8 mouse cellular contexts compared by ENCODE assay signal in the genomic region with DNA sequence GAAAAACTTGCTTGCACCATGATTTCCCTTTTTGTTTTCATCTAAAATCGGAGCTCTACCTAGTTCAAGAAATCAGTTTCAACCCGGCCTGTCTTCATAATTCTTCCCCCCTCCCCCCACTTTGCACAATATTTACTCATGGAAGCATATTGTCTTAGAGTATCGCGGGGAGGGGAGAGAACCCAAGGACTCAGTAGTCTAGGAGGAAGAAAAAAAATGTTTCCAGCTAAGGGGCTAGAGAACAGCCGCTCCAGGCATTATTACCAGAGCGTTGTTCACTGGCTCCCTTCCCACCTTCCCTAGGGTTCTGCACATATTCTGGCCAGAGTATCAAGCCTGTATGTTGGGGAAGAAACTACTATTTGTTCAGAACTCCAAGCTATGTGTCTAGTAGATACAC.
DNase-seq lines count a peak whose midpoint lies in the region; ATAC-seq and TF ChIP-seq lines count a peak whose summit lies in the region.

No protein-coding gene starts in this region.

- H3K4me3 ChIP-seq in erythroblast, embryonic 14.5 days (replicated peaks) = peak overlapping the region; percentile 64
- H3K4me3 ChIP-seq in thymus, adult 2 months (ENCODE audit: control insufficient read depth, insufficient read depth, low read length) = peak overlapping the region; percentile 61
- peak overlapping the region; percentile 62 for H3K4me3 ChIP-seq in liver, embryonic 13.5 days (replicated peaks)

- DNase-seq in thymus, adult 2 months = no peak
- DNase-seq in thymus, postnatal 25 days = no peak
- DNase-seq in liver, embryonic 13.5 days = no peak
- DNase-seq in spleen, postnatal 4 days (ENCODE audit: low spot score in 2 of 2) = no peak
- DNase-seq in spleen, adult 18-20 months = no peak

- H3K9me3 ChIP-seq in erythroblast, embryonic 14.5 days (ENCODE audit: control insufficient read depth, low read length) = no peaks in the 10 kb centered on the region
- H3K9me3 ChIP-seq in liver, embryonic 13.5 days (replicated peaks) = no peaks in the 10 kb centered on the region

- no peak for ATAC-seq in erythroblast, adult 5-6 weeks (replicated peaks; ENCODE audit: low FRiP score, poor library complexity, severe bottlenecking)
- ATAC-seq in liver, embryonic 13.5 days (ENCODE audit: low read depth) = peak; percentile 17; the same call in 1 of the 2 replicates
- no peak for ATAC-seq in activated CD4-positive, CD25-positive, alpha-beta regulatory T cell, adult 4 months

- no peak overlapping the region for H3K27ac ChIP-seq in thymus, adult 2 months (ENCODE audit: control insufficient read depth, insufficient read depth, low read length)
- no peak overlapping the region for H3K27ac ChIP-seq in liver, embryonic 13.5 days

- H3K9ac ChIP-seq in liver, embryonic 13.5 days = peak overlapping the region; percentile 46

- H3K4me2 ChIP-seq in liver, embryonic 13.5 days = peak overlapping the region; percentile 64

- peaks cover 2% of the 10 kb centered on the region for H3K4me1 ChIP-seq in erythroblast, embryonic 14.5 days (ENCODE audit: control insufficient read depth)
- 0 out of 2 replicates have a peak, but pooled peaks cover 2% of the 10 kb centered on the region for H3K4me1 ChIP-seq in thymus, adult 2 months (replicated peaks; ENCODE audit: control insufficient read depth, insufficient read depth, low read length)
- H3K4me1 ChIP-seq in liver, embryonic 13.5 days (replicated peaks) = no peaks in the 10 kb centered on the region

- TF ChIP-seq POLR2A in thymus, adult 2 months (IDR thresholded peaks at IDR 0.05; ENCODE audit: control insufficient read depth, extremely low read depth, insufficient read depth, low read length, poor library complexity) = no peak

- no peak for TF ChIP-seq CTCF in thymus, adult 2 months (IDR thresholded peaks at IDR 0.05; ENCODE audit: borderline replicate concordance, control insufficient read depth, extremely low read depth, insufficient read depth, low read length, poor library complexity)

- 34% methylated on average over 6 of the region's 6 CpGs for WGBS in thymus, adult 2 months
- WGBS in liver, embryonic 13.5 days (ENCODE audit: insufficient replicate concordance) = 28% methylated on average over 6 of the region's 6 CpGs

- no peaks in the 10 kb centered on the region for H3K27me3 ChIP-seq in erythroblast, embryonic 14.5 days (ENCODE audit: control insufficient read depth)
- H3K27me3 ChIP-seq in thymus, adult 2 months (ENCODE audit: control insufficient read depth, insufficient read depth, low read length) = no peaks in the 10 kb centered on the region
- H3K27me3 ChIP-seq in liver, embryonic 13.5 days = no peaks in the 10 kb centered on the region

- H3K36me3 ChIP-seq in erythroblast, embryonic 14.5 days (ENCODE audit: control insufficient read depth) = no peaks in the 10 kb centered on the region
- no peaks in the 10 kb centered on the region for H3K36me3 ChIP-seq in thymus, adult 2 months (ENCODE audit: control insufficient read depth, insufficient read depth, low read length)
- H3K36me3 ChIP-seq in liver, embryonic 13.5 days = no peaks in the 10 kb centered on the region
